ENCODE assay signal across 8 mouse cellular contexts in genomic region chr9:82829693-82830430, GRCm38 (mm10). TPM values are rescaled to one million over a fixed set of nuclear protein-coding genes. Genes with fewer than 3 reads are reported as not detected.
DNase-seq lines count a peak whose midpoint lies in the region; ATAC-seq and TF ChIP-seq lines count a peak whose summit lies in the region.

No protein-coding gene starts in this region.

- no peaks in the 10 kb centered on the region for H3K27me3 ChIP-seq in embryonic facial prominence, embryonic 13.5 days
- no peaks in the 10 kb centered on the region for H3K27me3 ChIP-seq in heart, adult 2 months (ENCODE audit: control insufficient read depth, insufficient read depth, low read length)
- H3K27me3 ChIP-seq in kidney, adult 2 months (replicated peaks; ENCODE audit: control insufficient read depth, insufficient read depth, low read length) = no peaks in the 10 kb centered on the region
- H3K27me3 ChIP-seq in limb, embryonic 12.5 days = no peaks in the 10 kb centered on the region
- no peaks in the 10 kb centered on the region for H3K27me3 ChIP-seq in midbrain, embryonic 14.5 days (ENCODE audit: control insufficient read depth, insufficient read depth, low read length)

- no peak for TF ChIP-seq EP300 in heart, adult 2 months (IDR thresholded peaks at IDR 0.05; ENCODE audit: insufficient read depth, low read depth, low read length)

- intact Hi-C loops in heart, adult 2 months (cut with DNase I) = no loop called here

- H3K79me2 ChIP-seq in heart, adult 2 months (replicated peaks; ENCODE audit: control insufficient read depth, insufficient read depth, low read length) = no peaks in the 10 kb centered on the region

- H3K4me2 ChIP-seq in embryonic facial prominence, embryonic 13.5 days = peak overlapping the region; percentile 69
- H3K4me2 ChIP-seq in limb, embryonic 12.5 days = peak overlapping the region; percentile 59
- peak overlapping the region; percentile 63 for H3K4me2 ChIP-seq in midbrain, embryonic 14.5 days (ENCODE audit: low read length)

- peaks cover 9% of the 10 kb centered on the region for H3K4me1 ChIP-seq in embryonic facial prominence, embryonic 13.5 days
- H3K4me1 ChIP-seq in heart, adult 2 months (ENCODE audit: control insufficient read depth, insufficient read depth, low read length) = no peaks in the 10 kb centered on the region
- peaks cover 5% of the 10 kb centered on the region for H3K4me1 ChIP-seq in kidney, adult 2 months (ENCODE audit: control insufficient read depth, insufficient read depth, low read length)
- H3K4me1 ChIP-seq in limb, embryonic 12.5 days (replicated peaks) = peaks cover 11% of the 10 kb centered on the region; the same call in 1 of the 2 replicates
- H3K4me1 ChIP-seq in midbrain, embryonic 14.5 days (ENCODE audit: control insufficient read depth, insufficient read depth, low read length) = peaks cover 19% of the 10 kb centered on the region

- no peaks in the 10 kb centered on the region for H3K9me3 ChIP-seq in embryonic facial prominence, embryonic 13.5 days
- no peaks in the 10 kb centered on the region for H3K9me3 ChIP-seq in limb, embryonic 12.5 days
- no peaks in the 10 kb centered on the region for H3K9me3 ChIP-seq in midbrain, embryonic 14.5 days (ENCODE audit: control insufficient read depth, low read length)

- H3K4me3 ChIP-seq in embryonic facial prominence, embryonic 13.5 days = peak overlapping the region; percentile 84
- H3K4me3 ChIP-seq in heart, adult 2 months = peak overlapping the region; percentile 86
- H3K4me3 ChIP-seq in kidney, adult 2 months (ENCODE audit: insufficient read depth, low read depth, low read length) = peak overlapping the region; percentile 71
- H3K4me3 ChIP-seq in limb, embryonic 12.5 days (replicated peaks) = peak overlapping the region; percentile 72
- H3K4me3 ChIP-seq in midbrain, embryonic 14.5 days (replicated peaks; ENCODE audit: low read depth, low read length) = peak overlapping the region; percentile 76

- peak; percentile 91 for DNase-seq in 3T3-L1 (ENCODE audit: low read depth, low spot score)
- DNase-seq in adrenal gland, postnatal 4 days (ENCODE audit: low spot score in 2 of 2) = peak; percentile 59 to 66
- peak; percentile 86 to 89 for DNase-seq in heart, adult 2 months
- DNase-seq in kidney, adult 2 months = peak; percentile 94
- DNase-seq in midbrain, embryonic 14.5 days = peak; percentile 98
- DNase-seq in spleen, adult 12 weeks (ENCODE audit: low spot score) = peak; percentile 71

- peak; percentile 91 for ATAC-seq in embryonic facial prominence, embryonic 13.5 days (ENCODE audit: insufficient number of reproducible peaks, insufficient read depth, low FRiP score, low TSS enrichment, low read depth)
- ATAC-seq in limb, embryonic 12.5 days (ENCODE audit: insufficient number of reproducible peaks, insufficient read depth, low FRiP score, low TSS enrichment, low read depth) = peak; percentile 94
- peak; percentile 95 for ATAC-seq in midbrain, embryonic 14.5 days (ENCODE audit: low FRiP score, low TSS enrichment)

- whole genome bisulfite sequencing in embryonic facial prominence, embryonic 13.5 days = under 1% methylated on average over 65 of the region's 65 CpGs
- WGBS in heart, adult 2 months = under 1% methylated on average over 65 of the region's 65 CpGs
- WGBS in kidney, adult 2 months = under 1% methylated on average over 65 of the region's 65 CpGs
- WGBS in limb, embryonic 12.5 days = under 1% methylated on average over 65 of the region's 65 CpGs
- under 1% methylated on average over 65 of the region's 65 CpGs for WGBS in midbrain, embryonic 14.5 days

- TF ChIP-seq CTCF in heart, adult 2 months (IDR thresholded peaks at IDR 0.05) = no peak
- no peak for TF ChIP-seq CTCF in kidney, adult 2 months (conservative IDR thresholded peaks at IDR 0.05; ENCODE audit: insufficient read depth, insufficient read length, low read depth, low read length)

- TF ChIP-seq POLR2A in heart, adult 2 months (IDR thresholded peaks at IDR 0.05; ENCODE audit: insufficient read depth, low read depth, low read length) = peak; percentile 54
- TF ChIP-seq POLR2A in kidney, adult 2 months (IDR thresholded peaks at IDR 0.05; ENCODE audit: low read depth, low read length) = peak; percentile 40

- 0 out of 2 replicates have a peak, but pooled peaks cover 3% of the 10 kb centered on the region for H3K36me3 ChIP-seq in embryonic facial prominence, embryonic 13.5 days
- no peaks in the 10 kb centered on the region for H3K36me3 ChIP-seq in heart, adult 2 months (ENCODE audit: control insufficient read depth, insufficient read depth, low read length)
- no peaks in the 10 kb centered on the region for H3K36me3 ChIP-seq in kidney, adult 2 months (ENCODE audit: control insufficient read depth, insufficient read depth, low read length)
- H3K36me3 ChIP-seq in limb, embryonic 12.5 days = peaks cover 6% of the 10 kb centered on the region; the same call in 1 of the 2 replicates
- no peaks in the 10 kb centered on the region for H3K36me3 ChIP-seq in midbrain, embryonic 14.5 days (ENCODE audit: control insufficient read depth, insufficient read depth, low read length)

- peak overlapping the region; percentile 82 for H3K27ac ChIP-seq in embryonic facial prominence, embryonic 13.5 days
- peak overlapping the region; percentile 44 for H3K27ac ChIP-seq in heart, adult 2 months
- H3K27ac ChIP-seq in kidney, adult 2 months (ENCODE audit: insufficient read depth, low read depth, low read length) = peak overlapping the region; percentile 11; the same call in 1 of the 2 replicates
- peak overlapping the region; percentile 94 for H3K27ac ChIP-seq in limb, embryonic 12.5 days
- peak overlapping the region; percentile 96 for H3K27ac ChIP-seq in midbrain, embryonic 14.5 days (replicated peaks; ENCODE audit: low read depth, low read length)

- peak overlapping the region; percentile 90 for H3K9ac ChIP-seq in embryonic facial prominence, embryonic 13.5 days
- H3K9ac ChIP-seq in heart, adult 2 months (ENCODE audit: low read depth, low read length) = peak overlapping the region; percentile 78
- H3K9ac ChIP-seq in limb, embryonic 12.5 days (replicated peaks) = peak overlapping the region; percentile 86
- peak overlapping the region; percentile 91 for H3K9ac ChIP-seq in midbrain, embryonic 14.5 days (replicated peaks; ENCODE audit: low read length)

RNA-seq across cellular contexts. Expression of gene Irak1bp1, which starts 0.5 kb away (rescaled TPM):
- 1 to 10 TPM; 7.8 to 8.6 TPM for total RNA-seq in adrenal gland, postnatal 4 days (2021)
- 25.3 and 26.8 TPM in 2 replicates for polyA plus RNA-seq in embryonic facial prominence, embryonic 13.5 days (2015; fragmentation: Nextera tagmentation; extraction: Ambion mirVana)
- 1 to 10 TPM; 2.3 to 3.2 TPM for total RNA-seq in heart, adult 2 months (2021)
- 2.4 and 2.7 TPM in 2 replicates for polyA plus RNA-seq in heart, adult 2 months (2012; rRNA removed)
- polyA plus RNA-seq in kidney, adult 2 months (2012; rRNA removed) = 11.6 and 14.0 TPM in 2 replicates
- polyA plus RNA-seq in limb, embryonic 12.5 days (2016; fragmentation: Nextera tagmentation; extraction: Ambion mirVana) = 26.7 and 27.8 TPM in 2 replicates
- 39.2 and 42.4 TPM in 2 replicates for polyA plus RNA-seq in midbrain, embryonic 14.5 days (2014; fragmentation: Nextera tagmentation; extraction: Ambion mirVana)

Comparison
In these comparisons a context has a peak if more than half of its experiments do, and no peak if none do; other contexts are left out.
1. Peak in every context shown above with its lines: DNase-seq, ATAC-seq, H3K4me3 ChIP-seq and H3K27ac ChIP-seq.
2. H3K27ac ChIP-seq: peak in every context shown above with its lines; median percentile 96 in midbrain, embryonic 14.5 days; 94 in limb, embryonic 12.5 days; 82 in embryonic facial prominence, embryonic 13.5 days; 44 in heart, adult 2 months; 11 in kidney, adult 2 months.